Mouse (Mus musculus) limb, embryonic 14.5 days (tissue): ENCODE data around the gene Sipa1l2. TPM values are rescaled to one million over a fixed set of nuclear protein-coding genes. Genes with fewer than 3 reads are reported as not detected.
A peak's percentile ranks its signal among the peaks of the same experiment; 100 is the strongest.

Source experiments
- ATAC-seq: fragments of 200-750 bp; cut with Nextera tagmentation; 2 replicates; pipeline ENCODE4 v1.8.0; 2017; ENCODE audit warnings: low read depth, moderate number of reproducible peaks, moderate TSS enrichment; ENCODE audit not compliant: low FRiP score
- DNase-seq: peaks from one replicate; pipeline ENCODE4 v3.0.0-alpha.2; 2015; ENCODE audit warnings: low spot score
- H3K27ac ChIP-seq: fragments of 300-500 bp; sonication (generic); replicated peaks from 2 replicates; pipeline ENCODE4 v1.5.1; 2014; ENCODE audit warnings: low read depth, mild to moderate bottlenecking, low read length, moderate library complexity, mixed read lengths
- H3K27me3 ChIP-seq: fragments of 300-500 bp; sonication (generic); 2 replicates; pipeline ENCODE4 v1.6.1; 2014; ENCODE audit warnings: low read length, mixed read lengths; ENCODE audit not compliant: control insufficient read depth, insufficient read depth
- H3K36me3 ChIP-seq: fragments of 300-500 bp; sonication (generic); 2 replicates; pipeline ENCODE4 v1.6.1; 2014; ENCODE audit warnings: mild to moderate bottlenecking, low read length, moderate library complexity, mixed read lengths; ENCODE audit not compliant: control insufficient read depth, insufficient read depth
- H3K4me1 ChIP-seq: fragments of 300-500 bp; sonication (generic); 2 replicates; pipeline ENCODE4 v1.6.1; 2014; ENCODE audit warnings: antibody characterized with exemption, low read length, mixed read lengths; ENCODE audit not compliant: control insufficient read depth, insufficient read depth
- H3K4me2 ChIP-seq: fragments of 300-500 bp; sonication (generic); replicated peaks from 2 replicates; pipeline ENCODE4 v1.6.1; 2014; ENCODE audit warnings: low read depth, mild to moderate bottlenecking, low read length, moderate library complexity; ENCODE audit not compliant: severe bottlenecking
- H3K4me3 ChIP-seq: fragments of 300-500 bp; sonication (generic); replicated peaks from 2 replicates; pipeline ENCODE4 v1.5.1; 2014; ENCODE audit warnings: low read length
- H3K9ac ChIP-seq: fragments of 300-500 bp; sonication (generic); 2 replicates; pipeline ENCODE4 v1.6.1; 2014; ENCODE audit warnings: mild to moderate bottlenecking, low read depth, low read length, moderate library complexity; ENCODE audit not compliant: severe bottlenecking
- H3K9me3 ChIP-seq: fragments of 300-500 bp; sonication (generic); 2 replicates; pipeline ENCODE4 v1.6.1; 2016; ENCODE audit warnings: low read length; ENCODE audit not compliant: control insufficient read depth
- POLR2A ChIP-seq: fragments of 200-500 bp; IDR thresholded peaks from 2 replicates; pipeline ENCODE4 v1.8.0; 2012; ENCODE audit warnings: inconsistent platforms, mild to moderate bottlenecking, moderate library complexity, borderline replicate concordance; ENCODE audit not compliant: insufficient read depth, insufficient read length; ENCODE audit errors: extremely low read depth
- WGBS: fragments of 180-500 bp; shearing (Covaris S2); extraction: QIAGEN DNeasy Blood & Tissue Kit; methylation state at CpG from one replicate; pipeline ENCODE4 v1.1.7; 2014; 5-methylcytosine and 5-hydroxymethylcytosine counted together
- polyA plus RNA-seq, 2 experiments: library from polyadenylated mRNA; depleted of rRNA in 1 of 2; stranded (reverse) in 1 of 2; unstranded in 1 of 2; fragments of >200 nt; fragmentation: Nextera tagmentation in 1 of 2; extraction: Ambion mirVana in 1 of 2; gene quantifications; 2 replicates each; pipeline versions ENCODE4 v1.2.1 to v1.2.3; 2012 to 2014

The Sipa1l2 gene
- polyA plus RNA-seq, 2 experiments: 11.6 to 21.6 TPM

DNA sequence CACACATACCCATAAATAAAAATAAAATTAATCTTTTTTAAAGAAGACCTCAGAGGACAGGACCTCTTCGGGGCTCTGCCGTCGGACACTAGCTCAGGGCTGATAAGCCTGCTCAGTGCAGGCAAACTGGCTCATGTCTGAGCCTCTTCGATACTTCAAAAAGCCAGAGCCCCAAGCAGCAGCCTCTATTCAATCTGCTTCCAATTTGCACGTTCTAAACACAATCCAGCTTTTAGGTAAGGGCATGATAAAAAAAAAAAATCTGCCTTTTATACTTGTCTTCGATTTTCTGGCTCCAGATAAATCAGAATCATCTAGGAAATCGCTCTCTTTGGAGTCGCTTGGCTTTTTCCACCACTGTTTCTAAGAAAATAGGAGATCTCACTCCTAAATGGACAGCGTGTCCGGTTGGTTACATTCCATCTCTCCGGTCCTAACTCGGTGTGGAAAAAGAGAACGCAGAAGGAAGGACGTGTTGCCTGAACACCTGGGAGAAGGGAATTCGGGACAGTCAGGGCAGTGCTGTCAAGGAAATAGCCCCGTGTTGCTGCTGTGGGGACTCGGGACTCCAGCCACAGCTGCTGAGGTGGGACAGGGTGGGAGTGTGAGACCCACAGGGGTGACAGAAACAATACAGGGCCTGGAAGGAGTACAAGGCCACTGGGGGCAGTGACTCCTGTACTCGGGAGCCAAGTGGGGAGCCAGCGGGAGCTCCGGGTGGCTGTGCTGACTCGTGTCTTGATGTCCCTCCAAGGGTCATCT lies 42.4 kb upstream of the Sipa1l2 start:
- WGBS: 43% methylated on average over 21 of the region's 21 CpGs
- H3K27me3 ChIP-seq: no peaks in the 10 kb centered on the region
- H3K9me3 ChIP-seq: no peaks in the 10 kb centered on the region
- DNase-seq (no peak), ATAC-seq (no peak)
- TF ChIP-seq POLR2A: no peak
- H3K4me2 ChIP-seq: no peak overlapping the region
- no peak overlapping the region for H3K4me3 ChIP-seq
- H3K4me1 ChIP-seq: peaks cover 12% of the 10 kb centered on the region
- peak overlapping the region; percentile 53; the same call in 1 of the 2 replicates for H3K27ac ChIP-seq
- H3K36me3 ChIP-seq: no peaks in the 10 kb centered on the region
- no peak overlapping the region for H3K9ac ChIP-seq

DNA sequence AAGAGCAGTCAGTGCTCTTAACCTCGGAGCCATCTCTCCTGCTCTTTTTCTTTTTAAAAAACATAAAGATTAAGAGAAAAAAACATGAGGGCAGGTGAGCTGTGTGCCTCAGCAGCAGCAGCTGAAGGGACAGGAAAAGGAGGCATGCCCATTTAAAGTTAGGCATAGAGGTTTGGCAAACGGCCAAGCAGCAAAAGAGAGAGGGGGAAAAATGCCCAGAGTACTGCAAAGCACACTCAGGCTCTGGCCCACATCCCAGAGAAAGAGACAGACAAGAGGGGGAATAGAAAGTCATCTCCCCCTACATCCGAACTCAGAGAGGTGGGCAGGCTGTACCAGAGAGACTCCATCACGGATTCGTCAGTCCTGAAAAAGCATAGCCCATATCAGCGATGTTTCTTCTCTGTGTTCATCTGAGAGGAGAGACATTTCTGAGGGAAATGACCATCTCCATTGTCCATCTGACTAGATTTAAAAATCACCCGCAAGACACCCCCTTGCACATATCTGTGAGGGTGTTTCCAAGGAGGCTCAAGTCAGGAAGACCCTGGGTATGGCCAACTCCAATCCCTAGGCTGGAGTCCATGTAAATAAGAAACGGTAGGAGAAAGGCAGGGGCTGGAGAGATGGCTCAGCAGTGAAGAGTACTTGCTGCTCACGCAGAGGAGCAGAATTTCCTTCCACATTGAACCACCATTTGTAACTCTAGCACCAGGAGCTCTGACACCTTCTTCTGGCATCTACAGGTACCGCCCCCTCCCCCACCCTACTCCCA lies 41.6 kb upstream of the Sipa1l2 start:
- Histone ChIP-seq H3K4me2 (no peak overlapping the region), H3K4me1 (peaks cover 12% of the 10 kb centered on the region), H3K9ac (no peak overlapping the region), H3K27me3 (no peaks in the 10 kb centered on the region), H3K4me3 (no peak overlapping the region), H3K36me3 (no peaks in the 10 kb centered on the region), H3K9me3 (no peaks in the 10 kb centered on the region), H3K27ac (no peak overlapping the region)
- DNase-seq: no peak
- no peak for ATAC-seq
- no peak for TF ChIP-seq POLR2A
- 65% methylated on average over 10 of the region's 10 CpGs for WGBS

DNA sequence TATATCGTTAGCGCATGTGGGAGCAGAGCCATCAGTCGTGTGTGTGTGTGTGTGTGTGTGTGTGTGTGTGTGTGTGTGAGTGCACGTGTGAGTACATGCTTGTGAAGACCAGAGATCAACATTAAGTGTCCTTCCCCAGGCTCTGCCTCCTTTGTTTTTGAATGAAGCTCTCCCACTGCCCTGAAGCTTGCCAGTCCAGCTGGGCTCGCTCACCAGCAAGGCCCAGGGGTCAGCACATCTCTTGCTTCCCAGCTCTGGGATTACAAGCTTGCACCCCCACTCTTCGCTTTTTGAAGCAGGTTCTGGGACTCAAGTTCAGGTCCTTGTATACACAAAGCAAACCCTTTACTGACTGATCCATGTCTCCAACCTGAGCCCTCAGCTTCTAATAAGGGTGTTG lies 40.1 kb upstream of the Sipa1l2 start:
- H3K9ac ChIP-seq: no peak overlapping the region
- H3K4me2 ChIP-seq: no peak overlapping the region
- no peaks in the 10 kb centered on the region for H3K27me3 ChIP-seq
- H3K27ac ChIP-seq: no peak overlapping the region
- no peak for TF ChIP-seq POLR2A
- no peak overlapping the region for H3K4me3 ChIP-seq
- WGBS: 90% methylated on average over 5 of the region's 6 CpGs
- no peak for ATAC-seq
- no peaks in the 10 kb centered on the region for H3K9me3 ChIP-seq
- H3K36me3 ChIP-seq: no peaks in the 10 kb centered on the region
- DNase-seq: no peak
- peaks cover 15% of the 10 kb centered on the region for H3K4me1 ChIP-seq

DNA sequence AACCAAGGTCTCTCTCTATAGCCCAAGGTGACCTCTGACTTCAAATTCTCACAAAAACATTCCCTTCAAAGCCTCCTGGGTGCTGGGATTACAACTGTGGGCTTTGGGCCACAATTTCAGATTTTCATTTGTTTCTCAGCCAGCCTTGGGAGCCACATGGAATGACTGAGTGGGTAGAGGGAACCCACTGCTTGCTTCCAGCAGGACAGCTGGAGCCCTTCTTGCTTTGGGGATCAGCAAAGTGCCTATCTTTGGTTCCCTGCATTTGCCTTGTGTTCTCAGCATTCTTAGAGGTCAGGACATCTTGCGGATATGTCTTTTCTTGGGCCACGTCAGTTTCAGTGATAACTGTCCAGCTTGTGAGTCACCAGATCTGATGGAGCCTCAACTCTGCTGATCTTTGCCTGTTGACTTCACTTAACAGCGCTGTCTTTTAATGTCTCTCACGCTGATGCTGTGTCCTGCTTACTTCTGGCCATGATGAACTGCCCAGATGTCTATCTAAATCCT lies 38.2 kb upstream of the Sipa1l2 start:
- no peaks in the 10 kb centered on the region for H3K27me3 ChIP-seq
- WGBS: 83% methylated on average over 4 of the region's 4 CpGs
- DNase-seq: no peak
- TF ChIP-seq POLR2A: no peak
- ATAC-seq: no peak
- H3K9ac ChIP-seq: no peak overlapping the region
- peaks cover 17% of the 10 kb centered on the region for H3K4me1 ChIP-seq
- H3K27ac ChIP-seq: no peak overlapping the region
- H3K4me2 ChIP-seq: no peak overlapping the region
- H3K36me3 ChIP-seq: no peaks in the 10 kb centered on the region
- no peak overlapping the region for H3K4me3 ChIP-seq
- H3K9me3 ChIP-seq: no peaks in the 10 kb centered on the region

DNA sequence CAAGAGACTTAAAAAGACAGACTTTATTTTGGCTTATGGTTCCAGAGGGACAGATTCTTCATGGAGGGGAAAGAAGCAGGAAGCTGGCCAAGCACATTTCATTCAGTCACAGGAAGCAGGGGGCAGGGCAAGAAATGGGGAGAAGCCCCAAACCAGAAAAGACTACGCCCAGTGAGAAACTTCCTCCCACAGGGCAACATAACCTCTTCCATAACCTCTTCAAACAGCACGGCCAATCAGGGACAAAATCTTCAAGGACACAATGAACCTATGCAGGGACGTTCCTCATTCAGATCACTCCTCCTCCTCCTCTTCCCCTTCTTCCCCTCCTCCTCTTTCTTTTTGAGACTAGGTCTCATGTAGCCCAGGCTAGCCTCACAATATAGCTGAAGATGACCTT lies 37.3 kb upstream of the Sipa1l2 start:
- Histone ChIP-seq H3K4me3 (no peak overlapping the region), H3K9ac (no peak overlapping the region), H3K36me3 (no peaks in the 10 kb centered on the region), H3K27ac (no peak overlapping the region), H3K4me1 (peaks cover 12% of the 10 kb centered on the region), H3K4me2 (no peak overlapping the region), H3K9me3 (no peaks in the 10 kb centered on the region), H3K27me3 (no peaks in the 10 kb centered on the region)
- no peak for DNase-seq
- no peak for ATAC-seq
- 80% methylated on average over 3 of the region's 3 CpGs for WGBS
- no peak for TF ChIP-seq POLR2A
